Mouse (Mus musculus) adrenal gland, adult 8-10 months (tissue): ENCODE measurements around the gene Pcbd1. TPM values are rescaled to one million over a fixed set of nuclear protein-coding genes. Genes with fewer than 3 reads are reported as not detected.
"Not testable (repeated sequence)": the region's sequence is repeated elsewhere in the genome, so short reads cannot be mapped to it uniquely, and the experiment has no call there.

Experiments
- DNase-seq: peaks from one replicate; pipeline ENCODE4 v3.0.0; 2022
- microRNA-seq, 2 experiments: library from miRNA; unstranded; fragments of <30 nt; microRNA quantifications; one replicate each; pipeline ENCODE4 v1.2.0; 2022
- total RNA-seq, 4 experiments: library from RNA; stranded (reverse); gene quantifications; 2 replicates each; pipeline ENCODE4 v1.2.4; 2022

Pcbd1 gene
- total RNA-seq, 4 experiments from 2014 or later = 20.5 to 34.0 (median 28.3) TPM

- DNase-seq = no peak
These were observed 14.5 kb downstream of the Pcbd1 start for GRCm38 (mm10) chr10:61103564-61104114.

- no peak for DNase-seq
These were observed 25.2 kb downstream of the Pcbd1 start for GRCm38 (mm10) chr10:61114246-61114720.

DNA sequence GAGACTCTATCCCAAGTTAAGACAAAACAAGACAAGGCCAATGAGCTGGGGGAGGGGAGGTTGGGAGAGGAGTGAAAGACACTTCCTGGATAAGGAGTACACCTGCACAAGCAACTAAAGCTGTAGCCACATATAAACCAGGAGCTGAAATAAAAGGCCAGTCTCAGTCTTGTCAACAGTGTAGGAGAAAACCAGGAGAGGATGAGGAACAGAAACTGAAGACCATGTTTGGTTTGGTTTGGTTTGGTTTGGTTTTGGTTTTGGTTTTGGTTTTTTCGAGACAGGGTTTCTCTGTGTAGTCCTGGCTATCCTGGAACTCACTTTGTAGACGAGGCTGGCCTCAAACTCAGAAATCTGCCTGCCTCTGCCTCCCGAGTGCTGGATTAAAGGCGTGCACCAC lies 32.6 kb downstream of the Pcbd1 start:
- DNase-seq = not testable (repeated sequence)

- no peak for DNase-seq
These were observed 34.3 kb downstream of the Pcbd1 start for GRCm38 (mm10) chr10:61123276-61123913.

DNA sequence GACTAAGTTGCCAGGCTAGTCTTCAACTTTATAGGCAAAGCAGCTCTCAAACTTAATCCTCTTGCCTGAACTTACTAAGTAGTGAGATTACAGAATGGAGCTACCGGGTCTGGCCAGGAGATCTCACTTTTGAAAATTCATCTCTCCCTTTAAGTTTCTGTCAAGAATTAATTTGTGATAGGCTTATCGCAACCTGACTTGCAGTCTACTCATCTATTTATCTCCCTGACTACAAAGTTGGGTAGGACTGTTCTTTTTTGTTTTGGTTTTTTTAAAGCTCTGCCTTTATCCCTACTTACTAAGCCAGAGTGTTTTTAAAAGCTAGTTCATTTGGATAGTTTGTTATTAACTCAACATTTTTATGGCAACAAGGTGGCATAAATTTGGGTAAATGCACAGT lies 35.3 kb downstream of the Pcbd1 start:
- DNase-seq = no peak

- no peak for DNase-seq
These were observed 39.7 kb downstream of the Pcbd1 start for GRCm38 (mm10) chr10:61128701-61129365.

DNA sequence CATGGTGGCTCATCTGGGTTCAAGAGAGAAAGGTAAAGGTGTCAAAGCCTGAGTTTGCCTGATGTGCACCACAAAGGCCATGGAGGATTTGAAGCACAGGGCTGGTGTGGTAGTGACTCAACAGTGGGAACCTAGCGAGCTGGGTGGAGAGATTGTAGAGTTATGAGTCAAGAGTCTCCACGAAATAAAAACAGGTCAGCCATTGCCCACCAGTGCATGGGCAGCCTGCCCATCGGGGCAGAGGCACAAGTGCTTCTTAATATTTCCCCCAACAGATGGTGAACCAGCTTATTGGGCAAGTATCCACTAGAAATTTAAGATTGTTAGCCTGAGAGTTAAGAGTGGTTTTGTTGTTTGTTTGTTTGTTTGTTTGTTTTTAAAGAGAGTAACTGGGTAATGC lies 41.8 kb downstream of the Pcbd1 start:
- no peak for DNase-seq

- no peak for DNase-seq
These were observed 44.9 kb downstream of the Pcbd1 start for GRCm38 (mm10) chr10:61134041-61134440.

DNA sequence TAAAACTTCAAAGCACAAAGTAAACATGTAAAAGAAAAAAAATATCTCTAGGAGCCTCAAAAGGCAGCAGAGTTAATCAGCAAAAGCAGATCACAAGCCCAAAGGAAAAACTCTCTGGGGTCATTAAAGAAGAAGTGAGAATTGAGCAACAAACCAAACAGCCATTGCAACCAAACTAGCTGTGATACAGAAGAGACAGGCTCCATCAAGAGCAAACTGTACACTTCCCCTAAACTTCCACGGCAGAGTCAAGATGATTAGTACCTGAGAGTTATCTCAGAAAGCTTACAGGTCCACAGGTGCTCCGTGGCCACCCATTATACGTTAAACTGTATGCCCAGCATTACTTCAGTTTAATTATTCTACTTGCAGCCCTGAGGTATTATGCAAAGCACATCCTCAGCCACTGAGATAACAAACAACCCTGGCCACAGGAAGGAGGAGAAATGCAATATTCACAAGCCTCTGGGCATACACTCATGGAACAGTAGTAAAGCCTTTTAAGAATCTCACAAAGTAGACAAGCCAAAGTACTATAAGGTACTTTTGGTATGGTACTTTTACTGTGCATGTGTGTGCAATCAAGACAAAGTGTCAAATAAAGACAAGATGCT lies 46.2 kb downstream of the Pcbd1 start:
- no peak for DNase-seq

- no peak for DNase-seq
These were observed 48.4 kb downstream of the Pcbd1 start for GRCm38 (mm10) chr10:61137567-61137966.

- no peak for DNase-seq
These were observed 54.2 kb downstream of the Pcbd1 start for GRCm38 (mm10) chr10:61143343-61143742.

Small RNAs within 50 kb of the gene (microRNA-seq; reads per million reads assigned to microRNA genes)
- 0 reads per million in 2 experiments for gene Gm44308

Other genes with a start within 250 kb of the Pcbd1 start
- 10 to 100 TPM; 78.8 to 83.6 (median 81.8) TPM for gene Sgpl1, start 58.4 kb downstream of the Pcbd1 start, total RNA-seq
- not detected for gene Tbata, start 82.6 kb downstream of the Pcbd1 start, total RNA-seq
- 1 to 10 TPM; 1.7 to 3.9 (median 1.9) TPM for gene Adamts14, start 184.1 kb downstream of the Pcbd1 start, total RNA-seq
- under 1 TPM; 0.21 to 0.61 (median 0.31) TPM for gene Prf1, start 208.5 kb downstream of the Pcbd1 start, total RNA-seq